Mouse (Mus musculus) gastrocnemius, postnatal 10 days (tissue): ENCODE measurements around the gene Lingo2. TPM values are rescaled to one million over a fixed set of nuclear protein-coding genes. Genes with fewer than 3 reads are reported as not detected.
"Not testable (repeated sequence)": the region's sequence is repeated elsewhere in the genome, so short reads cannot be mapped to it uniquely, and the experiment has no call there.

Experiments
- DNase-seq: peaks from one replicate; pipeline ENCODE4 v3.0.0; 2021; ENCODE audit warnings: mixed read lengths
- total RNA-seq, 2 experiments: library from RNA; stranded (reverse); gene quantifications; 2 replicates each; pipeline ENCODE4 v1.2.3; 2021

Lingo2 gene
- total RNA-seq, 2 experiments from 2014 or later = 0.20 to 0.21 TPM

GRCm38 (mm10) chr4:36078910-36079525 is 872.5 kb downstream of the Lingo2 start:
- DNase-seq = no peak

GRCm38 (mm10) chr4:36064701-36065100 is 886.8 kb downstream of the Lingo2 start:
- not testable (repeated sequence) for DNase-seq

- no peak for DNase-seq
Observed at GRCm38 (mm10) chr4:36052791-36053376, 898.7 kb downstream of the Lingo2 start.

GRCm38 (mm10) chr4:36040361-36040760 is 911.2 kb downstream of the Lingo2 start:
- DNase-seq = no peak

- no peak for DNase-seq
Observed at GRCm38 (mm10) chr4:36038742-36039141, 912.8 kb downstream of the Lingo2 start.

GRCm38 (mm10) chr4:36032039-36032438 is 919.5 kb downstream of the Lingo2 start:
- DNase-seq = no peak

- DNase-seq = no peak
Observed at GRCm38 (mm10) chr4:36014181-36014580, 937.4 kb downstream of the Lingo2 start.

- no peak for DNase-seq
Observed at GRCm38 (mm10) chr4:35992005-35992763, 959.4 kb downstream of the Lingo2 start.

- no peak for DNase-seq
Observed at GRCm38 (mm10) chr4:35986012-35986411, 965.5 kb downstream of the Lingo2 start.

GRCm38 (mm10) chr4:35963532-35963931 is 988.0 kb downstream of the Lingo2 start:
- no peak for DNase-seq

- DNase-seq = no peak
Observed at GRCm38 (mm10) chr4:35951894-35952293, 999.7 kb downstream of the Lingo2 start.

GRCm38 (mm10) chr4:35951251-35951650 is 1000.3 kb downstream of the Lingo2 start:
- no peak for DNase-seq

GRCm38 (mm10) chr4:35934056-35934661 is 1017.4 kb downstream of the Lingo2 start:
- DNase-seq = no peak

- DNase-seq = no peak
Observed at GRCm38 (mm10) chr4:35927722-35928121, 1023.8 kb downstream of the Lingo2 start.

GRCm38 (mm10) chr4:35917453-35917852 is 1034.1 kb downstream of the Lingo2 start:
- no peak for DNase-seq

- DNase-seq = no peak
Observed at GRCm38 (mm10) chr4:35897769-35898564, 1053.6 kb downstream of the Lingo2 start.

GRCm38 (mm10) chr4:35885591-35886542 is 1065.7 kb downstream of the Lingo2 start:
- DNase-seq = no peak

- DNase-seq = peak; percentile 3
Observed at GRCm38 (mm10) chr4:35884946-35885460, 1066.5 kb downstream of the Lingo2 start.

- DNase-seq = no peak
Observed at GRCm38 (mm10) chr4:35846518-35846917, 1105.0 kb downstream of the Lingo2 start.

GRCm38 (mm10) chr4:35845140-35845539 is 1106.4 kb downstream of the Lingo2 start:
- DNase-seq = no peak

- DNase-seq = no peak
Observed at GRCm38 (mm10) chr4:35844518-35844917, 1107.0 kb downstream of the Lingo2 start.
